Mouse (Mus musculus) CH12.LX (cell line): ENCODE data around the gene Cdyl.

Source experiments
- BHLHE40 ChIP-seq: IDR thresholded peaks from 2 replicates; pipeline ENCODE4 v1.6.1; 2011; ENCODE audit warnings: mild to moderate bottlenecking, low read depth, low read length, improper control_type of control experiment
- CTCF ChIP-seq, 2 experiments: IDR thresholded peaks in 1 of 2; conservative IDR thresholded peaks in 1 of 2; 2 replicates each; pipeline ENCODE4 v1.5.1; 2011 to 2012; ENCODE audit warnings: low read depth in 2 of 2, low read length in 2 of 2, improper control_type of control experiment in 1 of 2, inconsistent platforms in 1 of 2, mild to moderate bottlenecking in 1 of 2, moderate library complexity in 1 of 2
- ELF1 ChIP-seq: IDR thresholded peaks from 2 replicates; pipeline ENCODE4 v1.6.1; 2014; ENCODE audit warnings: low read depth, mild to moderate bottlenecking, inconsistent platforms, low read length, improper control_type of control experiment
- HCFC1 ChIP-seq: IDR thresholded peaks from 2 replicates; pipeline ENCODE4 v1.6.1; 2012; ENCODE audit warnings: low read depth, mild to moderate bottlenecking, inconsistent platforms, low read length, improper control_type of control experiment
- MAX ChIP-seq: IDR thresholded peaks from 2 replicates; pipeline ENCODE4 v1.6.1; 2011; ENCODE audit warnings: low read length, improper control_type of control experiment
- MAZ ChIP-seq: IDR thresholded peaks from 2 replicates; pipeline ENCODE4 v1.6.1; 2012; ENCODE audit warnings: low read depth, mild to moderate bottlenecking, inconsistent platforms, low read length, improper control_type of control experiment, moderate library complexity
- MXI1 ChIP-seq: IDR thresholded peaks from 2 replicates; pipeline ENCODE4 v1.6.1; 2011; ENCODE audit warnings: mild to moderate bottlenecking, low read depth, low read length, improper control_type of control experiment
- NELFE ChIP-seq: IDR thresholded peaks from 2 replicates; pipeline ENCODE4 v1.6.1; 2011; ENCODE audit warnings: low read depth, low read length, improper control_type of control experiment
- POLR2A ChIP-seq: IDR thresholded peaks from 2 replicates; pipeline ENCODE4 v1.6.1; 2011; ENCODE audit warnings: low read depth, mild to moderate bottlenecking, improper control_type of control experiment, low read length
- POLR2AphosphoS2 ChIP-seq: IDR thresholded peaks from 2 replicates; pipeline ENCODE4 v1.6.1; 2011; ENCODE audit warnings: low read depth, low read length, improper control_type of control experiment
- RCOR1 ChIP-seq: conservative IDR thresholded peaks from 2 replicates; pipeline ENCODE4 v1.6.1; 2012; ENCODE audit warnings: low read depth, mild to moderate bottlenecking, inconsistent platforms, low read length, improper control_type of control experiment
- SMC3 ChIP-seq: IDR thresholded peaks from 2 replicates; pipeline ENCODE4 v1.6.1; 2011; ENCODE audit warnings: low read depth, low read length, improper control_type of control experiment
- USF1 ChIP-seq: IDR thresholded peaks from 2 replicates; pipeline ENCODE4 v1.6.1; 2014; ENCODE audit warnings: low read depth, mild to moderate bottlenecking, inconsistent platforms, low read length, improper control_type of control experiment

DNA sequence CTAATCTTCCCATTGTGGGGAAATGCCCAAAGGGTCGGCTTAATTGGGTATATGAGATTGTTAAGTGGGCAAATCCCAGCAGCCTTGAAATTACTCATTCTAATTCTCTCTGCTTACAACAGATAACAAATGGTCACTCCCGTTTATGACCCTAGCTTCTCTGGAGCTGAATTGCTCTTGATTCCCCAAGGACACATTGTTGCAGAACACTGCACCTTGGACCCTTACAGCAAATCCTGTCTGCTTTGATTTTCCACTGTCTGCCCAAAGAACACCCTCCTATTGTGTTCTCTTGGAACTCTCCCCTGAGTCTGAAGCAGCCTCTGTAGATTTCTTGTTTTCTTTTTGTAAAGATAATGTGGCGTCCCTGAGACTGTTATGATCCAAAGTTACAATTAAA lies 34.1 kb upstream of the Cdyl start:
- TF ChIP-seq POLR2AphosphoS2: no peak
- no peak for TF ChIP-seq POLR2A
- TF ChIP-seq CTCF (conservative IDR thresholded peaks at IDR 0.05 in 1 of 2, IDR thresholded peaks at IDR 0.05 in 1 of 2; ENCODE audit: low read depth in 2 of 2, low read length in 2 of 2): no peak
- TF ChIP-seq ELF1: no peak
- TF ChIP-seq MAX: no peak
- TF ChIP-seq MXI1: no peak
- no peak for TF ChIP-seq USF1
- TF ChIP-seq SMC3: no peak
- no peak for TF ChIP-seq BHLHE40
- no peak for TF ChIP-seq RCOR1
- TF ChIP-seq HCFC1: no peak
- no peak for TF ChIP-seq NELFE
- no peak for TF ChIP-seq MAZ
